Mouse (Mus musculus) liver, embryonic 12.5 days (tissue): ENCODE measurements around the gene Slc22a4. TPM values are rescaled to one million over a fixed set of nuclear protein-coding genes. Genes with fewer than 3 reads are reported as not detected.
A peak's percentile ranks its signal among the peaks of the same experiment; 100 is the strongest.
"Not testable (repeated sequence)": the region's sequence is repeated elsewhere in the genome, so short reads cannot be mapped to it uniquely, and the experiment has no call there.

ENCODE experiments used
- ATAC-seq: fragments of 200-750 bp; cut with Nextera tagmentation; 2 replicates; pipeline ENCODE4 v1.8.0; 2017; ENCODE audit warnings: moderate number of reproducible peaks, mild to moderate bottlenecking, moderate library complexity
- H3K27ac ChIP-seq: fragments of 300-500 bp; sonication (generic); 2 replicates; pipeline ENCODE4 v1.5.1; 2016; ENCODE audit warnings: mild to moderate bottlenecking
- H3K27me3 ChIP-seq: fragments of 300-500 bp; sonication (generic); replicated peaks from 2 replicates; pipeline ENCODE4 v1.6.1; 2016; ENCODE audit warnings: mild to moderate bottlenecking, moderate library complexity
- H3K36me3 ChIP-seq: fragments of 300-500 bp; sonication (generic); 2 replicates; pipeline ENCODE4 v1.6.1; 2016; ENCODE audit warnings: mild to moderate bottlenecking, moderate library complexity
- H3K4me1 ChIP-seq: fragments of 300-500 bp; sonication (generic); 2 replicates; pipeline ENCODE4 v1.6.1; 2016
- H3K4me2 ChIP-seq: fragments of 300-500 bp; sonication (generic); 2 replicates; pipeline ENCODE4 v1.6.1; 2016; ENCODE audit warnings: mild to moderate bottlenecking, moderate library complexity
- H3K4me3 ChIP-seq: fragments of 300-500 bp; sonication (generic); 2 replicates; pipeline ENCODE4 v1.5.1; 2016; ENCODE audit warnings: mild to moderate bottlenecking, moderate library complexity
- H3K9ac ChIP-seq: fragments of 300-500 bp; sonication (generic); 2 replicates; pipeline ENCODE4 v1.6.1; 2016; ENCODE audit warnings: mild to moderate bottlenecking, moderate library complexity
- H3K9me3 ChIP-seq: fragments of 300-500 bp; sonication (generic); replicated peaks from 2 replicates; pipeline ENCODE4 v1.6.1; 2016; ENCODE audit warnings: mild to moderate bottlenecking, moderate library complexity
- WGBS: fragments of 180-500 bp; shearing (Covaris S2); methylation state at CpG from one replicate; pipeline ENCODE4 v1.1.7; 2016; ENCODE audit not compliant: insufficient replicate concordance; 5-methylcytosine and 5-hydroxymethylcytosine counted together
- polyA plus RNA-seq: library from polyadenylated mRNA; unstranded; fragments of >200 nt; fragmentation: Nextera tagmentation; extraction: Ambion mirVana; gene quantifications from 2 replicates; pipeline ENCODE4 v1.2.1, GENCODE M21; 2016

Slc22a4 gene
- polyA plus RNA-seq, 1 experiment from 2014 or later = 42.0 TPM

- ATAC-seq = no peak
These were observed 26.4 kb upstream of the Slc22a4 start for GRCm38 (mm10) chr11:54054257-54054656.

GRCm38 (mm10) chr11:54053090-54053489 is 25.2 kb upstream of the Slc22a4 start:
- Histone ChIP-seq H3K27ac (no peak overlapping the region), H3K9me3 (no peaks in the 10 kb centered on the region), H3K4me2 (no peak overlapping the region), H3K4me1 (peaks cover 13% of the 10 kb centered on the region), H3K4me3 (no peak overlapping the region), H3K36me3 (no peaks in the 10 kb centered on the region), H3K27me3 (peaks cover 21% of the 10 kb centered on the region), H3K9ac (no peak overlapping the region; the same call in 1 of the 2 replicates)
- peak; percentile 58; the same call in 1 of the 2 replicates for ATAC-seq
- WGBS = 54% methylated on average over 7 of the region's 7 CpGs

More at GRCm38 (mm10) chr11:54054257-54054656, 26.4 kb upstream of the Slc22a4 start:
- Histone ChIP-seq H3K36me3 (no peaks in the 10 kb centered on the region), H3K4me1 (peaks cover 13% of the 10 kb centered on the region), H3K4me3 (no peak overlapping the region), H3K9me3 (no peaks in the 10 kb centered on the region), H3K4me2 (no peak overlapping the region), H3K27ac (no peak overlapping the region), H3K9ac (no peak overlapping the region), H3K27me3 (peaks cover 33% of the 10 kb centered on the region)
- WGBS = 16% methylated on average over 6 of the region's 6 CpGs

GRCm38 (mm10) chr11:54052128-54052527 is 24.2 kb upstream of the Slc22a4 start:
- Histone ChIP-seq H3K27me3 (0 out of 2 replicates have a peak, but pooled peaks cover 14% of the 10 kb centered on the region), H3K4me2 (no peak overlapping the region), H3K36me3 (no peaks in the 10 kb centered on the region), H3K4me1 (peaks cover 13% of the 10 kb centered on the region), H3K9me3 (no peaks in the 10 kb centered on the region), H3K27ac (no peak overlapping the region), H3K9ac (no peak overlapping the region), H3K4me3 (no peak overlapping the region)
- no peak for ATAC-seq
- 80% methylated on average over 5 of the region's 5 CpGs for WGBS

- WGBS = 68% methylated on average over 7 of the region's 7 CpGs
These were observed 23.3 kb upstream of the Slc22a4 start for GRCm38 (mm10) chr11:54051161-54051560.

GRCm38 (mm10) chr11:54050205-54050604 is 22.3 kb upstream of the Slc22a4 start:
- H3K4me1 ChIP-seq = peaks cover 13% of the 10 kb centered on the region
- H3K36me3 ChIP-seq = no peaks in the 10 kb centered on the region
- H3K27ac ChIP-seq = no peak overlapping the region
- no peaks in the 10 kb centered on the region for H3K9me3 ChIP-seq
- no peak overlapping the region for H3K9ac ChIP-seq
- no peak overlapping the region for H3K4me3 ChIP-seq
- H3K4me2 ChIP-seq = no peak overlapping the region
- H3K27me3 ChIP-seq = 0 out of 2 replicates have a peak, but pooled peaks cover 11% of the 10 kb centered on the region
- 66% methylated on average over 2 of the region's 2 CpGs for whole genome bisulfite sequencing
- ATAC-seq = no peak

More at GRCm38 (mm10) chr11:54051161-54051560, 23.3 kb upstream of the Slc22a4 start:
- no peak for ATAC-seq
- Histone ChIP-seq H3K9ac (no peak overlapping the region), H3K36me3 (no peaks in the 10 kb centered on the region), H3K4me1 (peaks cover 13% of the 10 kb centered on the region), H3K27me3 (0 out of 2 replicates have a peak, but pooled peaks cover 17% of the 10 kb centered on the region), H3K4me2 (no peak overlapping the region), H3K4me3 (no peak overlapping the region), H3K9me3 (no peaks in the 10 kb centered on the region), H3K27ac (no peak overlapping the region)

GRCm38 (mm10) chr11:54040676-54041075 is 12.8 kb upstream of the Slc22a4 start:
- WGBS = 78% methylated on average over 6 of the region's 6 CpGs
- ATAC-seq = no peak
- no peak overlapping the region for H3K4me2 ChIP-seq

GRCm38 (mm10) chr11:54032872-54033271 is 5.0 kb upstream of the Slc22a4 start:
- peaks cover 24% of the 10 kb centered on the region for H3K4me1 ChIP-seq
- H3K27ac ChIP-seq, H3K9me3 ChIP-seq, H3K36me3 ChIP-seq, H3K27me3 ChIP-seq, H3K4me3 ChIP-seq, H3K4me2 ChIP-seq, ATAC-seq, H3K9ac ChIP-seq: not testable (repeated sequence)
- WGBS = 88% methylated on average over 1 of the region's 3 CpGs

More at GRCm38 (mm10) chr11:54040676-54041075, 12.8 kb upstream of the Slc22a4 start:
- H3K9ac ChIP-seq = no peak overlapping the region
- H3K4me3 ChIP-seq = no peak overlapping the region
- H3K27ac ChIP-seq = no peak overlapping the region
- no peaks in the 10 kb centered on the region for H3K36me3 ChIP-seq
- no peaks in the 10 kb centered on the region for H3K4me1 ChIP-seq
- peaks cover 22% of the 10 kb centered on the region for H3K27me3 ChIP-seq
- no peaks in the 10 kb centered on the region for H3K9me3 ChIP-seq

- peaks cover 49% of the 10 kb centered on the region for H3K4me1 ChIP-seq
- peak overlapping the region; percentile 92 for H3K4me2 ChIP-seq
- no peaks in the 10 kb centered on the region for H3K9me3 ChIP-seq
- 43% methylated on average over 4 of the region's 4 CpGs for WGBS
- peak overlapping the region; percentile 92 for H3K4me3 ChIP-seq
- peaks cover 20% of the 10 kb centered on the region for H3K36me3 ChIP-seq
- ATAC-seq = no peak
- H3K9ac ChIP-seq = peak overlapping the region; percentile 95
- peaks cover 3% of the 10 kb centered on the region; the same call in 1 of the 2 replicates for H3K27me3 ChIP-seq
- H3K27ac ChIP-seq = peak overlapping the region; percentile 98
These were observed 1.1 kb upstream of the Slc22a4 start for GRCm38 (mm10) chr11:54028997-54029396.

- peak overlapping the region; percentile 92 for H3K4me3 ChIP-seq
- ATAC-seq = no peak; the same call in 1 of the 2 replicates
- H3K4me2 ChIP-seq = peak overlapping the region; percentile 92
- H3K27me3 ChIP-seq = peaks cover 3% of the 10 kb centered on the region; the same call in 1 of the 2 replicates
- H3K9me3 ChIP-seq = no peaks in the 10 kb centered on the region
- H3K36me3 ChIP-seq = peaks cover 33% of the 10 kb centered on the region
- 12% methylated on average over 31 of the region's 31 CpGs for WGBS
- H3K9ac ChIP-seq = peak overlapping the region; percentile 95
- peak overlapping the region; percentile 98 for H3K27ac ChIP-seq
- peaks cover 65% of the 10 kb centered on the region for H3K4me1 ChIP-seq
These were observed 503 bp downstream of the Slc22a4 start for GRCm38 (mm10) chr11:54027131-54028043.

GRCm38 (mm10) chr11:54026491-54027041 is 1.3 kb downstream of the Slc22a4 start:
- H3K4me1 ChIP-seq = peaks cover 74% of the 10 kb centered on the region
- peaks cover 3% of the 10 kb centered on the region; the same call in 1 of the 2 replicates for H3K27me3 ChIP-seq
- H3K4me3 ChIP-seq = peak overlapping the region; percentile 92
- no peaks in the 10 kb centered on the region for H3K9me3 ChIP-seq
- H3K27ac ChIP-seq = peak overlapping the region; percentile 98
- ATAC-seq = peak; percentile 89
- H3K4me2 ChIP-seq = peak overlapping the region; percentile 92
- peaks cover 41% of the 10 kb centered on the region for H3K36me3 ChIP-seq
- H3K9ac ChIP-seq = peak overlapping the region; percentile 95
- 16% methylated on average over 1 of the region's 1 CpGs for WGBS

- no peak overlapping the region for H3K4me3 ChIP-seq
- H3K27ac ChIP-seq = 0 out of 2 replicates have a peak overlapping the region, but pooled peaks have one; percentile 3
- H3K9me3 ChIP-seq = no peaks in the 10 kb centered on the region
- H3K9ac ChIP-seq = peak overlapping the region; percentile 47; the same call in 1 of the 2 replicates
- no peaks in the 10 kb centered on the region for H3K27me3 ChIP-seq
- peak overlapping the region; percentile 92 for H3K4me2 ChIP-seq
- H3K4me1 ChIP-seq = peaks cover 74% of the 10 kb centered on the region
- 88% methylated on average over 5 of the region's 5 CpGs for WGBS
- ATAC-seq = no peak
- peaks cover 84% of the 10 kb centered on the region for H3K36me3 ChIP-seq
These were observed 6.3 kb downstream of the Slc22a4 start for GRCm38 (mm10) chr11:54021396-54022093.
